Mouse (Mus musculus) liver, postnatal 0 days (tissue): ENCODE measurements around the gene M6pr.

ENCODE experiments used
- CTCF ChIP-seq: sonication (generic); IDR thresholded peaks from 2 replicates; pipeline ENCODE4 v1.5.1; 2016; ENCODE audit warnings: antibody characterized with exemption, low read depth
- EP300 ChIP-seq: IDR thresholded peaks from 2 replicates; pipeline ENCODE4 v1.6.1; 2016; ENCODE audit warnings: antibody characterized with exemption, low read depth, mild to moderate bottlenecking

GRCm38 (mm10) chr6:122293796-122294195, 14.7 kb upstream of the M6pr start:
- TF ChIP-seq EP300 (no peak), CTCF (no peak)
